Mouse (Mus musculus) heart, postnatal 0 days (tissue): ENCODE measurements at regions not wholly inside any gene's neighbourhood (a gene's known extent, or its start where the extent isn't known, plus 50 kb on each side); places are given as distances from the start of the nearest gene placed in this dataset.

Experiments
- CTCF ChIP-seq: IDR thresholded peaks from 2 replicates; pipeline ENCODE4 v1.5.1; 2016; ENCODE audit warnings: antibody characterized with exemption, control low read depth, low read depth
- EP300 ChIP-seq: IDR thresholded peaks from 2 replicates; pipeline ENCODE4 v1.6.1; 2016; ENCODE audit warnings: antibody characterized with exemption, low read depth

GRCm38 (mm10) chr1:56261708-56262107 is 375.5 kb downstream of the Hsfy2 start:
- no peak for TF ChIP-seq CTCF
- TF ChIP-seq EP300: no peak
